Mouse (Mus musculus) heart, postnatal 0 days (tissue): ENCODE results near the gene Rhoh. TPM values are rescaled to one million over a fixed set of nuclear protein-coding genes. Genes with fewer than 3 reads are reported as not detected.

Experiments
- ATAC-seq: fragments of 200-750 bp; cut with Nextera tagmentation; 2 replicates; pipeline ENCODE4 v1.8.0; 2017; ENCODE audit warnings: low read depth, moderate number of reproducible peaks, moderate library complexity; ENCODE audit not compliant: insufficient read depth
- DNase-seq: peaks from one replicate; pipeline ENCODE4 v3.0.0-alpha.2; 2016; ENCODE audit warnings: low spot score
- H3K27ac ChIP-seq: fragments of 300-500 bp; sonication (generic); 2 replicates; pipeline ENCODE4 v1.5.1; 2014; ENCODE audit warnings: low read depth, mild to moderate bottlenecking
- H3K27me3 ChIP-seq: fragments of 300-500 bp; sonication (generic); 2 replicates; pipeline ENCODE4 v1.6.1; 2014; ENCODE audit warnings: low read length, mixed read lengths; ENCODE audit not compliant: control insufficient read depth, insufficient read depth
- H3K36me3 ChIP-seq: fragments of 300-500 bp; sonication (generic); replicated peaks from 2 replicates; pipeline ENCODE4 v1.6.1; 2014; ENCODE audit warnings: low read length, mixed read lengths; ENCODE audit not compliant: control insufficient read depth, insufficient read depth
- H3K4me1 ChIP-seq: fragments of 300-500 bp; sonication (generic); 2 replicates; pipeline ENCODE4 v1.6.1; 2014; ENCODE audit warnings: antibody characterized with exemption; ENCODE audit not compliant: control insufficient read depth, insufficient read depth
- H3K4me2 ChIP-seq: fragments of 300-500 bp; sonication (generic); 2 replicates; pipeline ENCODE4 v1.6.1; 2014; ENCODE audit warnings: low read depth, mild to moderate bottlenecking, low read length, moderate library complexity
- H3K4me3 ChIP-seq: fragments of 300-500 bp; sonication (generic); 2 replicates; pipeline ENCODE4 v1.5.1; 2014; ENCODE audit warnings: low read depth, low read length
- H3K9ac ChIP-seq: fragments of 300-500 bp; sonication (generic); replicated peaks from 2 replicates; pipeline ENCODE4 v1.6.1; 2014; ENCODE audit warnings: low read depth, low read length, mixed read lengths
- H3K9me3 ChIP-seq: fragments of 300-500 bp; sonication (generic); replicated peaks from 2 replicates; pipeline ENCODE4 v1.6.1; 2016; ENCODE audit warnings: low read length; ENCODE audit not compliant: control insufficient read depth
- CTCF ChIP-seq: IDR thresholded peaks from 2 replicates; pipeline ENCODE4 v1.5.1; 2016; ENCODE audit warnings: antibody characterized with exemption, control low read depth, low read depth
- EP300 ChIP-seq: IDR thresholded peaks from 2 replicates; pipeline ENCODE4 v1.6.1; 2016; ENCODE audit warnings: antibody characterized with exemption, low read depth
- WGBS: fragments of 180-500 bp; shearing (Covaris S2); extraction: QIAGEN DNeasy Blood & Tissue Kit; methylation state at CpG from one replicate; pipeline ENCODE4 v1.1.7; 2014; 5-methylcytosine and 5-hydroxymethylcytosine counted together
- polyA plus RNA-seq: library from polyadenylated mRNA; unstranded; fragments of >200 nt; fragmentation: Nextera tagmentation; extraction: Ambion mirVana; gene quantifications from 2 replicates; pipeline ENCODE4 v1.2.1, GENCODE M21; 2015
- total RNA-seq: library from RNA; depleted of rRNA; stranded (reverse); fragments of >200 nt; gene quantifications from 2 replicates; pipeline ENCODE4 v1.2.3, GENCODE M21; 2014; ENCODE audit warnings: low replicate concordance

The Rhoh gene
- total and polyA plus RNA-seq, 2 experiments from 2014 or later: 0.34 to 0.41 TPM

GRCm38 (mm10) chr5:65891251-65891826, 30.3 kb downstream of the Rhoh start:
- 87% methylated on average over 14 of the region's 14 CpGs for WGBS
- no peak overlapping the region for H3K4me2 ChIP-seq
- no peaks in the 10 kb centered on the region for H3K9me3 ChIP-seq
- H3K4me3 ChIP-seq: no peak overlapping the region
- TF ChIP-seq EP300 (no peak), CTCF (no peak)
- H3K27ac ChIP-seq: no peak overlapping the region
- H3K36me3 ChIP-seq: no peaks in the 10 kb centered on the region
- no peak overlapping the region for H3K9ac ChIP-seq
- peaks cover 7% of the 10 kb centered on the region; the same call in 1 of the 2 replicates for H3K4me1 ChIP-seq
- ATAC-seq (no peak), DNase-seq (no peak)
- H3K27me3 ChIP-seq: no peaks in the 10 kb centered on the region

GRCm38 (mm10) chr5:65895121-65895692, 34.2 kb downstream of the Rhoh start:
- Histone ChIP-seq H3K27me3 (no peaks in the 10 kb centered on the region), H3K9ac (no peak overlapping the region), H3K4me2 (no peak overlapping the region), H3K9me3 (no peaks in the 10 kb centered on the region), H3K36me3 (no peaks in the 10 kb centered on the region), H3K27ac (no peak overlapping the region), H3K4me3 (no peak overlapping the region), H3K4me1 (peaks cover 4% of the 10 kb centered on the region; the same call in 1 of the 2 replicates)
- ATAC-seq: no peak
- 65% methylated on average over 6 of the region's 6 CpGs for WGBS
- DNase-seq: no peak
- TF ChIP-seq EP300 (no peak), CTCF (no peak)

- Histone ChIP-seq H3K9me3 (no peaks in the 10 kb centered on the region), H3K4me1 (peaks cover 4% of the 10 kb centered on the region; the same call in 1 of the 2 replicates), H3K27ac (no peak overlapping the region), H3K9ac (no peak overlapping the region), H3K4me3 (no peak overlapping the region), H3K4me2 (no peak overlapping the region), H3K36me3 (no peaks in the 10 kb centered on the region), H3K27me3 (no peaks in the 10 kb centered on the region)
- ATAC-seq (no peak), DNase-seq (no peak)
- 41% methylated on average over 7 of the region's 7 CpGs for WGBS
- TF ChIP-seq CTCF (no peak), EP300 (no peak)
These were observed 34.8 kb downstream of the Rhoh start for GRCm38 (mm10) chr5:65895764-65896163.

GRCm38 (mm10) chr5:65897731-65898130, 36.7 kb downstream of the Rhoh start:
- no peak overlapping the region for H3K4me2 ChIP-seq
- H3K27me3 ChIP-seq: no peaks in the 10 kb centered on the region
- no peak overlapping the region for H3K27ac ChIP-seq
- WGBS: 63% methylated on average over 2 of the region's 2 CpGs
- TF ChIP-seq EP300 (no peak), CTCF (no peak)
- no peaks in the 10 kb centered on the region for H3K36me3 ChIP-seq
- no peak overlapping the region for H3K9ac ChIP-seq
- ATAC-seq: no peak
- H3K4me1 ChIP-seq: peaks cover 4% of the 10 kb centered on the region; the same call in 1 of the 2 replicates
- H3K9me3 ChIP-seq: no peaks in the 10 kb centered on the region
- DNase-seq: no peak
- H3K4me3 ChIP-seq: no peak overlapping the region

GRCm38 (mm10) chr5:65898683-65899082, 37.7 kb downstream of the Rhoh start:
- Histone ChIP-seq H3K27ac (no peak overlapping the region), H3K36me3 (no peaks in the 10 kb centered on the region), H3K4me2 (no peak overlapping the region), H3K4me3 (no peak overlapping the region), H3K4me1 (peaks cover 4% of the 10 kb centered on the region; the same call in 1 of the 2 replicates), H3K27me3 (no peaks in the 10 kb centered on the region), H3K9me3 (peaks cover 7% of the 10 kb centered on the region; the same call in 1 of the 2 replicates), H3K9ac (no peak overlapping the region)
- 67% methylated on average over 3 of the region's 3 CpGs for WGBS
- no peak for TF ChIP-seq EP300
- no peak for TF ChIP-seq CTCF
- DNase-seq (no peak), ATAC-seq (no peak)
